Comparison of ENCODE assay signal across 22 mouse cellular contexts in genomic region chr4:61834952-61835708, GRCm38 (mm10). TPM values are rescaled to one million over a fixed set of nuclear protein-coding genes. Genes with fewer than 3 reads are reported as not detected.
"Had no signal": no experiment of that assay in that cellular context is flagged by ENCODE, and none has a peak within 500 bp of the region (broad histone marks: within the 10 kb centered on the region; RNA-seq: fewer than 3 reads in every experiment).

Gene Mup5, minus strand, starts transcription at chr4:61835233.

- H3K27ac ChIP-seq: intestine, embryonic 15.5 days; limb, embryonic 15.5 days; liver, embryonic 12.5 days; midbrain, embryonic 12.5 days; neural tube, embryonic 13.5 days had no signal

- ATAC-seq: intestine, embryonic 15.5 days; liver, embryonic 12.5 days; midbrain, embryonic 16.5 days had no signal

- H3K4me3 ChIP-seq: intestine, embryonic 15.5 days; limb, embryonic 15.5 days; liver, embryonic 12.5 days; megakaryocyte, embryonic 14.5 days; midbrain, embryonic 12.5 days; neural tube, embryonic 13.5 days had no signal

- H3K4me1 ChIP-seq: intestine, embryonic 15.5 days; limb, embryonic 15.5 days; liver, embryonic 12.5 days; megakaryocyte, embryonic 14.5 days; midbrain, embryonic 12.5 days; neural tube, embryonic 13.5 days had no signal

- DNase-seq: kidney, adult 18-20 months; kidney, postnatal 14 days; lung, embryonic 14.5 days; lung, postnatal 10 days; lung, postnatal 4 days; retina, postnatal 1 day; spleen, adult 18-20 months; thymus, adult 2 months; thymus, postnatal 25 days had no signal

RNA-seq across cellular contexts. Expression of gene Mup5, which starts in this region (rescaled TPM):
- polyA plus RNA-seq: intestine, embryonic 15.5 days; kidney, embryonic 14.5 days; limb, embryonic 11.5 days; limb, embryonic 15.5 days; liver, embryonic 12.5 days; liver, embryonic 16.5 days; lung, embryonic 14.5 days; midbrain, embryonic 12.5 days; midbrain, embryonic 16.5 days; neural tube, embryonic 13.5 days; stomach, embryonic 14.5 days; testis, adult 2 months; thymus, adult 2 months; urinary bladder, adult 2 months had no signal
